Mouse (Mus musculus) kidney, embryonic 15.5 days (tissue): Measurements from ENCODE around the gene Ppp1r12b. TPM values are rescaled to one million over a fixed set of nuclear protein-coding genes. Genes with fewer than 3 reads are reported as not detected.

Experiments
- ATAC-seq: fragments of 200-750 bp; cut with Nextera tagmentation; replicated peaks from 2 replicates; pipeline ENCODE4 v1.8.0; 2017; ENCODE audit warnings: moderate TSS enrichment; ENCODE audit not compliant: low FRiP score
- H3K27ac ChIP-seq: fragments of 300-500 bp; sonication (generic); 2 replicates; pipeline ENCODE4 v1.5.1; 2015; ENCODE audit warnings: mild to moderate bottlenecking, inconsistent platforms
- H3K27me3 ChIP-seq: fragments of 300-500 bp; sonication (generic); 2 replicates; pipeline ENCODE4 v1.6.1; 2015; ENCODE audit warnings: inconsistent platforms
- H3K36me3 ChIP-seq: fragments of 300-500 bp; sonication (generic); 2 replicates; pipeline ENCODE4 v1.6.1; 2015; ENCODE audit warnings: inconsistent platforms
- H3K4me1 ChIP-seq: fragments of 300-500 bp; sonication (generic); 2 replicates; pipeline ENCODE4 v1.6.1; 2015; ENCODE audit warnings: inconsistent platforms
- H3K4me2 ChIP-seq: fragments of 300-500 bp; sonication (generic); 2 replicates; pipeline ENCODE4 v1.6.1; 2015; ENCODE audit warnings: moderate library complexity, mild to moderate bottlenecking, inconsistent platforms
- H3K4me3 ChIP-seq: fragments of 300-500 bp; sonication (generic); replicated peaks from 2 replicates; pipeline ENCODE4 v1.5.1; 2015; ENCODE audit warnings: mild to moderate bottlenecking, inconsistent platforms
- H3K9ac ChIP-seq: fragments of 300-500 bp; sonication (generic); 2 replicates; pipeline ENCODE4 v1.6.1; 2015; ENCODE audit warnings: mild to moderate bottlenecking, inconsistent platforms
- H3K9me3 ChIP-seq: fragments of 300-500 bp; sonication (generic); replicated peaks from 2 replicates; pipeline ENCODE4 v1.6.1; 2016; ENCODE audit warnings: inconsistent platforms
- whole genome bisulfite sequencing: fragments of 180-500 bp; shearing (Covaris S2); methylation state at CpG from one replicate; pipeline ENCODE4 v1.1.7; 2015; ENCODE audit warnings: mixed read lengths; 5-methylcytosine and 5-hydroxymethylcytosine counted together
- polyA plus RNA-seq: library from polyadenylated mRNA; unstranded; fragments of >200 nt; fragmentation: Nextera tagmentation; extraction: Ambion mirVana; gene quantifications from 2 replicates; pipeline ENCODE4 v1.2.1, GENCODE M21; 2015

The Ppp1r12b gene
- polyA plus RNA-seq, 1 experiment from 2014 or later, result 6.7 TPM

DNA sequence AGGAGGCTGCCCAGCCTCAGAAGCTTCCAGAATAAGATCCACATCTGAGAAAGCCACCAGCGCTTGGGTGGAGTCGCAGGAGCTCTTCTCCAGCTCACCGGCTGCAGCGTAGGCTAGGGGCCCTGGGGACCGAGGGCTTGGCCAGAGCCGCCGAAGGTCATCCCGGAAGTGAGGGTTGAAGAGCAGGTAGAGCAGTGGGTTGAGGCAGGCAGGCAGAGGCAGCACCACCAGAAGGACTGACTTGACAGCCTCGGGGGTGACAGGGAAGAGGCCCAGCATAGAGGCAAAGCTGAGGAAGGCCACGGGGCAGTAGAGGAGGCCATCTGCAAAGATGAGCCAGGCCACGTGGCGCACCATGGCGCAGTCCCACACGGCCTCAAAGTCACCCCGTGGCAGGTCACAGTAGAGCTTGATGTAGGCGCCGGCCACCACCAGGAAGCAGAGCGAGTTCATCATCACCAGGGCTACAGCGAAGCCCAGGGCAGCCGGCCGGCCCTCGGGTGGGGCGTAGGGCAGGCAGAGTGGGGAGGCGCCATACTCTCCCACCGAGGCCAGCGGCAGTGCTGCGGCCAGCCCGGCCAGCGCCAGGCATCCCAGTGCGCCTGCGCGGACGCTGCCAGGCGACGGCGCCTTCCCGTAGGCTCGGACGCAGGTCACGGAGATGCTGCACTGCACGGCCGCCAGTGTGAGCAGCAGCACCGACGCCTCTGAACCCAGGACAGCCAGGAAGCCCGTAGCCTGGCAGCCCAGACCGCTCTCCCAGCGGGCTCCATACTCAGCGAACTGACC, 31.6 kb upstream of the Ppp1r12b start:
- H3K9ac ChIP-seq, result 0 out of 2 replicates have a peak overlapping the region, but pooled peaks have one; percentile 18
- H3K36me3 ChIP-seq, result no peaks in the 10 kb centered on the region
- no peaks in the 10 kb centered on the region for H3K9me3 ChIP-seq
- peaks cover 26% of the 10 kb centered on the region for H3K27me3 ChIP-seq
- peaks cover 22% of the 10 kb centered on the region for H3K4me1 ChIP-seq
- ATAC-seq, result peak; percentile 64
- WGBS, result 29% methylated on average over 48 of the region's 48 CpGs
- H3K4me3 ChIP-seq, result peak overlapping the region; percentile 46
- H3K27ac ChIP-seq, result no peak overlapping the region
- peak overlapping the region; percentile 87 for H3K4me2 ChIP-seq

DNA sequence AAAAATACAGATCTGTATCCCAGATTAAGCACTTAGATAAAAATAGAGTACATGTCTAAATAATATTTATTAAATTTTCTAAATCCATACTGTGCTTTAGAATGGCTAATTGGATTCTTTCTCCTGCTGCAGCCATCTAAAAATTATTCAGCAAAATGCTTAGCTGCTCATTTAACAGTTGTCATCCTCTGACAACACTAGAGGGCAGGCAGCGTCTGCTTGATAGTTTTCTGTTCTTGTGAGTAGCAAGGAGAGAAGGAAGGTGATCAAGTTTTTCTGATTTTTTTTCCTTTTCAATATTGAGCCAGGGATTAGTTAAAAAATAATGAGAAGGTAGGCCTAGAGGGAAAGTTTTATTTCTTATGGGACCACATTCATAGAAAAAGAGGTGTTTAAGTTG, 17.2 kb upstream of the Ppp1r12b start:
- Histone ChIP-seq H3K27ac (no peak overlapping the region), H3K4me2 (no peak overlapping the region), H3K36me3 (peaks cover 66% of the 10 kb centered on the region), H3K9me3 (no peaks in the 10 kb centered on the region), H3K4me1 (no peaks in the 10 kb centered on the region), H3K9ac (no peak overlapping the region), H3K27me3 (no peaks in the 10 kb centered on the region), H3K4me3 (no peak overlapping the region)
- no peak for ATAC-seq
- WGBS, result 73% methylated on average over 1 of the region's 1 CpGs

DNA sequence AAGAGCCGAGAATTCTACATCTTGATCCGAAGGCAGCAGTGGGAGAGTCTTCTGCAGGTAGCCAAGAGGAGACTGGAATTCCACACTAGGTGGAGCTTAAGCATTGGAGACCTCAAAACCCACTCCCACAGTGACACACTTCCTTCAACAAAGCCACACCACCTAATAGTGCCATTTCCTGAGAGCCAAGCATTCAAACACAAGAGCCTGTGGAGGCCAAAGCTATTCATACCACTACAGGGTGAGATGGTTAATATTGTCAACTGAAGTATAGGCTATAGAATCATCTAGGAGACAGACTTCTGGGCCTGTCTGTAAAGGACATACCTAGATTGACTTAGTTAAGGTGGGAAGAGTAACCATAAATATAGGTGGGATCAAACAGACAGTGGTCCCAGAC, 9.7 kb upstream of the Ppp1r12b start:
- ATAC-seq, result no peak
- H3K4me1 ChIP-seq, result peaks cover 20% of the 10 kb centered on the region
- 92% methylated on average over 2 of the region's 2 CpGs for WGBS
- H3K9ac ChIP-seq, result no peak overlapping the region
- H3K27me3 ChIP-seq, result 0 out of 2 replicates have a peak, but pooled peaks cover 4% of the 10 kb centered on the region
- peaks cover 30% of the 10 kb centered on the region for H3K36me3 ChIP-seq
- no peak overlapping the region for H3K27ac ChIP-seq
- no peak overlapping the region for H3K4me2 ChIP-seq
- H3K4me3 ChIP-seq, result no peak overlapping the region
- H3K9me3 ChIP-seq, result no peaks in the 10 kb centered on the region

DNA sequence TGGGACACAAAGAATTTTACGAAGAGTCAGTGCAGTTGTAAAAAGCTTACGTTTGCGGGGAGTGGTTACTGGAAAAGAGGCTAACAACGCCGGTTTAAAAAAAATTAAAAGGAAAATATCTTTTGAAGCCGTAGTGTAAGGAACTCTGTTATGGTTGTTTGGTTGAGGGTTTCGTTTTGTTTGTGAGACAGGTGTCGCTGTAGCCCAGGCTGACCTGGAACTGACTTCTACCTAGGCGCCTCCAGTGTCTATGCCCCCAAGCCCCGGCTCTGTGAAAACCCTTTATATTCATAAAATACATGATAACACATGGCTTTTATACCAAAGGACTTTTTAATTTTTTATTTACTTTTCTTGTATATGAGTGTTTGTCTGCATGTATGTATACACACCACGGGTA, 7.1 kb upstream of the Ppp1r12b start:
- Histone ChIP-seq H3K9ac (peak overlapping the region; percentile 67), H3K36me3 (peaks cover 4% of the 10 kb centered on the region), H3K4me1 (peaks cover 20% of the 10 kb centered on the region), H3K4me2 (peak overlapping the region; percentile 77), H3K4me3 (peak overlapping the region; percentile 90), H3K27me3 (0 out of 2 replicates have a peak, but pooled peaks cover 4% of the 10 kb centered on the region), H3K9me3 (no peaks in the 10 kb centered on the region), H3K27ac (peak overlapping the region; percentile 79)
- WGBS, result 2% methylated on average over 11 of the region's 11 CpGs
- ATAC-seq, result peak; percentile 78

DNA sequence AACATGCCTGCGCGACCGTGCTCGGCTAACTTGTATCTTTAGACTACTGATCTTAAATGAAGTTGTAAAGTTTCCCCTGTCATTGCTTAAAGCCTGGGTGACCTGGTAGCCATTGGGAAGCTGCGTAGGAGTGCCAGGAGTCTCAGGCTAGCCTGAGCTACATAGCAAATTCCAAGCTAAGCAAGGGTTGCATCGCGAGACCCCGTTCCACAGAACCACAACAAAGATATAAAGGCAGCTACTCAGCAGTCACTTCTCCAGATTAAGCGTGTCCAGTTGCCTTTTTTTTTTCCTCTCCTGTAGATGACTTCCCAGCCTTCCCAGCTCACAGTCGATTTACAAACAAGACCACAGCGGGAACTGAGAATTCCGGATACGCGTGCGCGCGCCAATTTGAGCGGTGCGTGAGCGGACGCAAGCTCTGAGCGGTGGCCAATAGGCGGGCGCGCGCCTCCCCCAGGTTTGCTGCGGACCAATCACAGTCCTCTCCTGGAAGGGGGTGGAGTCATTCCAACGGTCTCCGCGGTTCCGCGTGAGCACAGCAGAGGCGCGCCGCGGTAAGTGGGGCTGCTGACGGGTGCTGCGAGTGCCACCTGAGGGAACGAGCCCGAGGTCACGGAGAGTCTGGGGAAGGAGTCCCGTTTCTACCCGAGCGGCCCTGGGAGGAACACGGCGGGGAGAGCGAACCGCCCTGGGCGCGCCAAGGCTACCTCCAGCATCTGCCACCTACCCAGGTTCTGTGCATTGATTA, 6.5 kb upstream of the Ppp1r12b start, which contains the start of gene Ube2t:
TSS of gene Ube2t (plus strand) at position 513 of the 751 bp plus-strand sequence.
- WGBS, result 2% methylated on average over 50 of the region's 50 CpGs
- peak within 1 kb of the TSS; percentile 79 for H3K27ac ChIP-seq

DNA sequence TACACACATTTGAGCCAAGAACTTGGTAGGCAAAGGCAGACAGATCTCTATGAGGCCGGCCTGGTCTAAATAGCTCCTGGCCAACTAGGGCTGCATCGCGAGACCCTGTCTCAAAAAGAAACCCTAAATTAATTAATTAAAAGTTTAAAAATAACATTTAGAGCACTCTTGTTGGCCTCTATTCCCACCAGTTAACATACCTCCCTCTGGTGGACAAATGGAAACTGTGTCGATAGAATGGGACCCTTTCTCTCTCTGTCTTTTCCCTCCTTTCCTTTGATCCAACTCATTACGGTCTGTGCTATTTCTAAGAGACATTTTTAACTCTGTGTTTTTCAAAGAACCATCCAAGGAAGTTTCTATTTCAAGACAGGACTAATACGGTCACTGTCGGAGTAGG, 4.9 kb upstream of the Ppp1r12b start:
- 0 out of 2 replicates have a peak, but pooled peaks cover 4% of the 10 kb centered on the region for H3K27me3 ChIP-seq
- H3K9me3 ChIP-seq, result no peaks in the 10 kb centered on the region
- H3K4me3 ChIP-seq, result no peak overlapping the region
- 64% methylated on average over 7 of the region's 7 CpGs for WGBS
- no peak overlapping the region for H3K27ac ChIP-seq
- no peaks in the 10 kb centered on the region for H3K36me3 ChIP-seq
- peaks cover 20% of the 10 kb centered on the region for H3K4me1 ChIP-seq
- H3K4me2 ChIP-seq, result no peak overlapping the region
- no peak overlapping the region for H3K9ac ChIP-seq
- ATAC-seq, result no peak

More for the DNA sequence above, 6.5 kb upstream of the Ppp1r12b start, which contains the start of gene Ube2t:
- H3K4me2 ChIP-seq, result peak within 1 kb of the TSS; percentile 77
- H3K4me3 ChIP-seq, result peak within 1 kb of the TSS; percentile 90
- peak within 1 kb of the TSS; percentile 67 for H3K9ac ChIP-seq
- H3K27me3 ChIP-seq, result 0 out of 2 replicates have a peak, but pooled peaks cover 4% of the 10 kb centered on the region
- H3K9me3 ChIP-seq, result no peaks in the 10 kb centered on the region
- peak; percentile 100 for ATAC-seq
- peaks cover 20% of the 10 kb centered on the region for H3K4me1 ChIP-seq
- no peaks in the 10 kb centered on the region; the same call in 1 of the 2 replicates for H3K36me3 ChIP-seq

DNA sequence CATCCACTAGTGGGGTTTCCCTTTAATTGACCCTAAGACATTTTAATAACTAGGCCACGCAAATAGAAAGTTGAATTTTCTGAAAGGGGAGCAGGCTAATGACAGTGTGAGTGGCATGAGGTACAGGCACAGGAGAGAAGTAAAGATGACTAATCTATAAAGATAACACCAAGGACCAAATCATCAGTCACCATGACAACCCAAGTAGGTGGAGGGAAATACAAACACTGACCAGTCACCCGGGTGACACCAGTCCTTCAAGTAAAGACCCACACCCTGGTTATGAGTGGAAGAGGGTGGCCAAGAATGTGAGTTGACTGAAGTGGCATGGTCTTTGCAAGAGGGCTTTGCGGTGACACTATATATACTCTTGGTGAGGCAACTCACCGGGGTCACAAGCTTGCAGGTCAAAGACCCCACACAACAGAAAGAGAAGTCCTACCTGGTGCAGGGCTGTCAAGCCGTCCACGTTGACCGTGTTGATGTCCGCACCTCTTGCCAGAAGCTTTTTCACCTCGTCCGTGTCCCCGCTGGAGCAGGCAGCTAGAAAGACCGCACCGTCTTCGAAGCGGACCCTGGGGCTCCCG, 599 bp downstream of the Ppp1r12b start:
- Histone ChIP-seq H3K4me3 (peak overlapping the region; percentile 76), H3K27me3 (no peaks in the 10 kb centered on the region), H3K9me3 (no peaks in the 10 kb centered on the region), H3K27ac (peak overlapping the region; percentile 86), H3K4me1 (peaks cover 14% of the 10 kb centered on the region), H3K36me3 (no peaks in the 10 kb centered on the region), H3K4me2 (peak overlapping the region; percentile 76), H3K9ac (peak overlapping the region; percentile 82)
- 4% methylated on average over 16 of the region's 16 CpGs for WGBS
- ATAC-seq, result no peak; the same call in none of the 2 replicates

DNA sequence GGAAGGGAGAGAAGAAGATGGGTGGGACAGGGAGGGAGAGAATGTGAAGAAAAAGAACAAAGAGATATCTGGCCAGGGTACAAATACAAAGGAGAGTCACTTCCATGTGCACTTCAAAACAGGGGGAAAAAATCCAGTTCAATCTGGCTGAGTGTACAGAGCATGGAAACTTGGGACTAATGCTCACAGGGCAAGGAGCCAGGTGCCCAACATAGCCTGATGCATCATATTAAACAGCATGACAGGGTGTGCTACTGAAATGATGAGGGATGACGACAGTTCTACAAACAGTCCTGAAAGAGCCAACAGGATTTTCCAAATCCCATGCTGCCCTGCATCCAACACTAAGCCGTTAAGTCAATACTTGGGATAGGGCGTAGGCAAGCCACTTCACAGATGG, 5.8 kb downstream of the Ppp1r12b start:
- Histone ChIP-seq H3K27ac (no peak overlapping the region), H3K9me3 (no peaks in the 10 kb centered on the region), H3K36me3 (0 out of 2 replicates have a peak, but pooled peaks cover 3% of the 10 kb centered on the region), H3K4me3 (no peak overlapping the region), H3K27me3 (no peaks in the 10 kb centered on the region), H3K4me2 (no peak overlapping the region), H3K4me1 (peaks cover 10% of the 10 kb centered on the region), H3K9ac (no peak overlapping the region)
- WGBS, result 93% methylated on average over 3 of the region's 3 CpGs
- no peak for ATAC-seq

DNA sequence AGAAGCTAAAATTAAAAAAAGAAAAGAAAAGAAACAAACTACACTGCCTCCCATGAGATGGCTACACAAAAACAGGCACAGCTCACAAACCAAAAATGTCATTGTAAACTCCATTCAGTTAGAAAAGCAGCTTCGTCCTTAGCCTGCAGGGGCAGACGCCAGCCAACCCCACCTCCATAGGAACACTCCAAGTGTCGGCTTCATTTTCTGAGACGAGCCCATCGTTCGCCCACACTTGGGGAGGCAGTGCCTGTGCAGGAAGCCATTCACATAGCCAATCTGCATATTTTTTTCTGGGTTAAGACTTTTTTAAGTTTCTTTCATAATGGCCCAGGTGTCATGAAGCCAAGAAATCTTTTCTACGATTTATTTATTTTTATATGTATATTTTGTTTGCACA, 8.2 kb downstream of the Ppp1r12b start:
- H3K4me2 ChIP-seq, result no peak overlapping the region
- no peaks in the 10 kb centered on the region for H3K27me3 ChIP-seq
- no peaks in the 10 kb centered on the region for H3K4me1 ChIP-seq
- H3K36me3 ChIP-seq, result 0 out of 2 replicates have a peak, but pooled peaks cover 3% of the 10 kb centered on the region
- no peak overlapping the region for H3K4me3 ChIP-seq
- H3K9ac ChIP-seq, result no peak overlapping the region
- WGBS, result 88% methylated on average over 7 of the region's 7 CpGs
- H3K9me3 ChIP-seq, result no peaks in the 10 kb centered on the region
- H3K27ac ChIP-seq, result no peak overlapping the region
- ATAC-seq, result no peak

DNA sequence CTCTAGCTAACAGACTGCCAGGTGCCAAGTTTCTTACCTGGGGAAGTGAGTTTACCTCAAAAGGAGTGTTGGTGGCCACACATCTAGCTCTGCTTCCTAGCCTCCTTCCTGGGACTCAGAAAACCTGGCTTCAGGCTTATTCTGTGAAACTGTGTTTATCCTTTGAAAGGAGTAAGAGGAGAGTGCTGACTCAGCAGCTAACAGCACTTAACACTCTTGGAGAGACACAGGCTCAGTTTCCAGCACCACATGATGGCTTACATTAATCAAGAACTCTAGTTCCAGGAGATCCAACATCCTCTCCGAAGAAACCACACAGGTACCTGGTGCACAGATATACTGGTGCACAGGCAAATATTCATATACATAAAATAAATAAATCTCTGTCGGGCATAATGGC, 12.8 kb downstream of the Ppp1r12b start:
- no peak for ATAC-seq
- H3K4me3 ChIP-seq, result no peak overlapping the region
- H3K36me3 ChIP-seq, result 0 out of 2 replicates have a peak, but pooled peaks cover 2% of the 10 kb centered on the region
- no peaks in the 10 kb centered on the region for H3K27me3 ChIP-seq
- no peak overlapping the region for H3K27ac ChIP-seq
- no peaks in the 10 kb centered on the region for H3K9me3 ChIP-seq
- H3K9ac ChIP-seq, result no peak overlapping the region
- peaks cover 13% of the 10 kb centered on the region for H3K4me1 ChIP-seq
- H3K4me2 ChIP-seq, result no peak overlapping the region
- WGBS, result 89% methylated on average over 2 of the region's 2 CpGs

DNA sequence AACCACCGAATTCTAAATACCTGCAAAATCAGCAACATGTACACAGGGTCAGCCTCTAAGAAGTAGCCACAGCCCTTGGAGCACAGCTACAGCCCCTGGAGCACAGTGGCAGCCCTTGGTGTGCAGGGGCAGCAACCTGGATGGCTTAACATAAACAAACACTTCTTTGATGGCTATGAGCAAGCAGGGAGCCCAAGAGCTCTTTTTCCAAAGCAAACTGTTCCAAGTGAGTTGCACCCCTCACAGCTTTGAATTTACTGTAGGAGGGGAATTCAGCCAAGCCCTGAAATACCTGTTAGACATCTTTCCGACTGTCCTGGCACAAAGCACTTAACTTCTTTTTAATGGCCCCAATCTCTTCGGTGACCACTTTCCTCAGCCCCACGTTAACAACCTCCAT, 14.9 kb downstream of the Ppp1r12b start:
- peak overlapping the region; percentile 58 for H3K27ac ChIP-seq
- ATAC-seq, result no peak
- no peak overlapping the region for H3K4me3 ChIP-seq
- H3K9ac ChIP-seq, result no peak overlapping the region
- no peaks in the 10 kb centered on the region for H3K27me3 ChIP-seq
- no peaks in the 10 kb centered on the region for H3K36me3 ChIP-seq
- H3K9me3 ChIP-seq, result no peaks in the 10 kb centered on the region
- WGBS, result 21% methylated on average over 4 of the region's 4 CpGs
- H3K4me1 ChIP-seq, result peaks cover 13% of the 10 kb centered on the region
- H3K4me2 ChIP-seq, result no peak overlapping the region

DNA sequence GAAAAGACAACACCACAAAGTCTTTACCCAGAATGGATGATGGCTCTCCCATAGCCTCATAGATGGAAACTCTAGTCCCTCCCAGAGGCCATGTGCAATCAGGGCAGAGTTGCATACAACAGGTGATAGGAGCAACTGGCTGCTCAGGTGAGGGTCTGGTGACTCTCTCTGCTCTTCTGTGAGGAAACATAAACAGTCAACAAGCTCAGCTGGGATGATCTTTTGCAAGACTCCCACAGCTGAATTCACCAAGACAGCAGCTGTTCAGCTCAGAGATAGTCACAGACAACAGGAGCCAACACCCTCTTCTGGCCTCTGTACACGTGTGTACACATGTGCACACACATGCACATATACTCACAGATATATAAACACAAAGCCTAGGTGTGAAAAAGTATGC, 17.5 kb downstream of the Ppp1r12b start:
- Histone ChIP-seq H3K27me3 (no peaks in the 10 kb centered on the region), H3K4me1 (peaks cover 13% of the 10 kb centered on the region), H3K4me2 (no peak overlapping the region), H3K27ac (no peak overlapping the region), H3K4me3 (no peak overlapping the region), H3K9me3 (no peaks in the 10 kb centered on the region), H3K9ac (no peak overlapping the region), H3K36me3 (no peaks in the 10 kb centered on the region)
- ATAC-seq, result no peak
- 94% methylated on average over 1 of the region's 1 CpGs for WGBS
